Mouse (Mus musculus): ENCODE measurements around the gene Prune2. TPM values are rescaled to one million over a fixed set of nuclear protein-coding genes. Genes with fewer than 3 reads are reported as not detected.
A peak's percentile ranks its signal among the peaks of the same experiment; 100 is the strongest.

Prune2 gene
- total RNA-seq (2021) (10 to 100 TPM; 48.7 to 54.6 TPM), polyA plus RNA-seq (2012; rRNA removed) (16.3 and 32.5 TPM in 2 replicates)
- long read RNA-seq, partial matches to known transcripts: 0 of 3 reads
- long read RNA-seq, other reads (novel, unspliced or antisense): 3 of 3 reads

DNA sequence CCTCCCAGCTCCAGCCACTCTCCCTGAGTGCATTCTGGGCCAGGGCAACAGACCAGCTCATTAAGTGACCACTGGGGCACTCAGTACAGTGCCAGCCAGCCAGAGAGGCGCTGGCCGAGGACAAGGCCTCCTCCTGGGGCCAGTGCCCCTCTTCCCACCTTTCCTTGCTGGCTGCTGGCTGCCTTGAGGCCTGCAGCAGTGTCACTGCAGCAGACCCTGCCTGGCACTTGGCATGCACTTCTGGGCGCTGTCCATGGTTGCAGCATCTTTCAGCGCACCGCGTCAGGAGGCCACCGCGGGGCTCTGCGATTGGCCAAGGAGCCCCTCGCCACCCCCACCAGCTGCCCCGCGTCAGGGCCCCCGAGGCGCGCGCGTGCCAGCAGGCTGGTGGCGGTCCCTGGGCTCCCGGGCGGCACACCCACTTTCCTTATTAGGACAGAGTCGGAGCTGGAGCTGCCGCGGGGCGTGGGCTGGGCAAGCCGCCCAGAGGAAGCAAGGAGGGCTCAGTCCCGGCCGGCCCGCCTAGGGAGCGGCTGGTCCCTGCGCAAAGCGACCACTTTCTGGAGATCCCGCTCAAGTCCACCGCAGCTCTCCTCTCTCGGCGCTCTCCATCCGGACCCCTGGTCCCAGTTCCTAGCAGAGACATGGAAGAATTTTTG, at the start of gene Prune2:
TSS of gene Prune2 (plus strand) at position 506 of the 659 bp plus-strand sequence.
- whole genome bisulfite sequencing: under 1% methylated on average over 36 of the region's 36 CpGs
- H3K27ac ChIP-seq: peak within 1 kb of the TSS; percentile 66
- H3K9ac ChIP-seq (ENCODE audit: low read depth, low read length): peak within 1 kb of the TSS; percentile 53
- peak; percentile 73 to 80 for DNase-seq
- H3K36me3 ChIP-seq (ENCODE audit: control insufficient read depth, insufficient read depth, low read length): no peaks in the 10 kb centered on the region
- peak; percentile 18; the same call in 1 of the 2 replicates for TF ChIP-seq CTCF (IDR thresholded peaks at IDR 0.05)
- TF ChIP-seq EP300 (IDR thresholded peaks at IDR 0.05; ENCODE audit: insufficient read depth, low read depth, low read length): 0 out of 2 replicates have a peak, but pooled peaks have one; percentile 19
- peak; percentile 8; the same call in 1 of the 2 replicates for TF ChIP-seq POLR2A (IDR thresholded peaks at IDR 0.05; ENCODE audit: insufficient read depth, low read depth, low read length)
- H3K79me2 ChIP-seq (replicated peaks; ENCODE audit: control insufficient read depth, insufficient read depth, low read length): no peaks in the 10 kb centered on the region
- no peaks in the 10 kb centered on the region for H3K27me3 ChIP-seq (ENCODE audit: control insufficient read depth, insufficient read depth, low read length)
- H3K4me3 ChIP-seq: peak within 1 kb of the TSS; percentile 50
- H3K4me1 ChIP-seq (ENCODE audit: control insufficient read depth, insufficient read depth, low read length): peaks cover 2% of the 10 kb centered on the region
- intact Hi-C loops (cut with DNase I): loop anchor here (5.0 kb wide), 1 partner anchor 42 kb away; no protein-coding TSS in a partner anchor

DNA sequence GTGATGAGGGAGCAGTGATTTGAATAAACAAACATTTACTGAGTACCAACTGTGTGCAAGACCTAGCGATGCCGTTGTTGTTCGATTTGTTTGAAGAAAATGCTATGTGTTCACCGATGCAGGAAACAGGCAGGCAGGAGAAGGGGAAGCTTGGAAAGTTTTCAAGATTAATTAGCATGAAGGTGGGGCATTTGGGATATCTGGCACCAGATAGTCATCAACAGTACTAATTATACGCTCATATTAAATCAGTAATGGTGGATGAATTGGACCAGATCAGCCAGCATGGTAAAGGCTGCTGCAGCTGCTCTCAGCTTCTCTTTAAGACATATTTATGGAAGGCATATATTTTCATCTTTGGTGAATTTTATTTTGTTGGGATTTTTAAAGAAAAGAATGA, 44.4 kb upstream of the Prune2 start:
- DNase-seq: no peak
- Histone ChIP-seq H3K4me3 (no peak overlapping the region), H3K4me1 (ENCODE audit: control insufficient read depth, insufficient read depth, low read length) (no peaks in the 10 kb centered on the region), H3K9ac (ENCODE audit: low read depth, low read length) (no peak overlapping the region), H3K27me3 (ENCODE audit: control insufficient read depth, insufficient read depth, low read length) (no peaks in the 10 kb centered on the region; the same call in 1 of the 2 replicates), H3K36me3 (ENCODE audit: control insufficient read depth, insufficient read depth, low read length) (no peaks in the 10 kb centered on the region), H3K27ac (no peak overlapping the region), H3K79me2 (replicated peaks; ENCODE audit: control insufficient read depth, insufficient read depth, low read length) (no peaks in the 10 kb centered on the region)
- TF ChIP-seq POLR2A (IDR thresholded peaks at IDR 0.05; ENCODE audit: insufficient read depth, low read depth, low read length) (no peak), EP300 (IDR thresholded peaks at IDR 0.05; ENCODE audit: insufficient read depth, low read depth, low read length) (no peak), CTCF (IDR thresholded peaks at IDR 0.05) (no peak)
- intact Hi-C loops (cut with DNase I): no loop called here
- WGBS: 83% methylated on average over 5 of the region's 5 CpGs

DNA sequence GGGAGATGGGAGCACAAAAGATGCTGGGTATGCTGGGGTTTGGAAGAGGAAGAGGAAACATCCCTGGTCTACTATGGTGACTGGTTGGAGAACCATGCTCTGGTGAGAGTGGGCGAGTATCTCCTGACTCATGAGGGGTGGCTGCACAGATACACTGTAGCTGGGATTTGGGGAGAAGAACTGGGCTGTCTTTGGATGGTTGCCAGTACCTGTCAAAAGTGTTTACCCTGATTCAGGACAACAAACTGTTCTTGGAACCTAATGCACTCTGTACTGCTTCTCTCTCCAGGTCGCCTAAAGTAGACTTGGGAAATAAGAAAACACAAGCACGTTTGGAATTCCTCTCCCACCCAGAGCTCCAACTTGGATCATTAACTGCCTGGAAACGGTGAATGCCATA, 31.4 kb upstream of the Prune2 start:
- Histone ChIP-seq H3K9ac (ENCODE audit: low read depth, low read length) (no peak overlapping the region), H3K4me1 (ENCODE audit: control insufficient read depth, insufficient read depth, low read length) (no peaks in the 10 kb centered on the region), H3K79me2 (replicated peaks; ENCODE audit: control insufficient read depth, insufficient read depth, low read length) (no peaks in the 10 kb centered on the region), H3K27me3 (ENCODE audit: control insufficient read depth, insufficient read depth, low read length) (no peaks in the 10 kb centered on the region), H3K27ac (no peak overlapping the region), H3K4me3 (no peak overlapping the region), H3K36me3 (ENCODE audit: control insufficient read depth, insufficient read depth, low read length) (no peaks in the 10 kb centered on the region)
- WGBS: 80% methylated on average over 4 of the region's 4 CpGs
- intact Hi-C loops (cut with DNase I): no loop called here
- no peak for DNase-seq
- TF ChIP-seq EP300 (IDR thresholded peaks at IDR 0.05; ENCODE audit: insufficient read depth, low read depth, low read length): no peak
- no peak for TF ChIP-seq CTCF (IDR thresholded peaks at IDR 0.05)
- TF ChIP-seq POLR2A (IDR thresholded peaks at IDR 0.05; ENCODE audit: insufficient read depth, low read depth, low read length): no peak

DNA sequence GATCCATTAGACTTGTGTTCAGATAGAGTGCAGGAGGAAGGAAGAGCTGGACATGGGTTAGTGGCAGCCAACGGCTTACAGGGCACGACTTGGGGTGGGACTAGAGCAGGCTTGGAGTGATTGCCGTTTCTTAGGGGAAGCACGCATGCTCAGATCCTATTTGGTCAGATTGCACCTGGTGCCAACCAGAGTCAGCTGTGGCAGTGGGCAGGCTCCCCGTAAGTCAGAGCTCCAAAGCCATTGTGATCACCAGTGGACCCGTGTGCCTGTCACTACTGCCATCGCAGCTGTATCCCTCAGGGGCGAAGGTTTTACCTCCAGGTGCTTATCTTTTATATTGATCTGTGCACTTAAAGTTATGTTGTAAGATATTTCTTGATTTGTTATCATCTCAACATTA, 21.3 kb upstream of the Prune2 start:
- no peak overlapping the region for H3K27ac ChIP-seq

DNA sequence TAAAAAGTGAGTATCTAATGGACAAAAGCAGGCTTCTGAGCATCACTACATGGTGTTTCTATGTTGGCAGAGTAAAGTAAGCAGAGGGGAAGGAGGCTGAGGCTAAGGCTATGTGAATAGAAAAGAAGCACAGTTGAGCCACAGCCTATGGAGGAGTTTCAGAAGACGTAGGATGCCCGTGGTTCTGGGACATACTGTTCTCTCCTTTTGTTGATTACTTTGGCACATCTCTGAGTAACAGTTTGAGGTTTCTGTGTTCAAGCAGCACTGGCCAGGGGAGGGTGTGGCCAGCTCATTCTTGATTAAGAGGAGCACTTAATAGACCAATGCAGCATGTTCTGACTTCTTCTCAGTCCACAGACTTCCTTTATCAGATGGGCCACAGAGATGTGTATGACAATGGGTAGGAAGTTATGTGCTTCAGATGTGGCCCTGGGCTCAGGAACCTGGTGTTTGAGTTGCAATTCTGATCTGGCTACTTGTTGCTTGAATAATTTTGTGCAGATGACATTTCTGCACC, 7.1 kb upstream of the Prune2 start:
- Histone ChIP-seq H3K4me3 (no peak overlapping the region), H3K27ac (no peak overlapping the region), H3K36me3 (ENCODE audit: control insufficient read depth, insufficient read depth, low read length) (no peaks in the 10 kb centered on the region), H3K9ac (ENCODE audit: low read depth, low read length) (no peak overlapping the region), H3K4me1 (ENCODE audit: control insufficient read depth, insufficient read depth, low read length) (no peaks in the 10 kb centered on the region), H3K27me3 (ENCODE audit: control insufficient read depth, insufficient read depth, low read length) (no peaks in the 10 kb centered on the region), H3K79me2 (replicated peaks; ENCODE audit: control insufficient read depth, insufficient read depth, low read length) (no peaks in the 10 kb centered on the region)
- no peak for DNase-seq
- 77% methylated on average over 2 of the region's 2 CpGs for WGBS
- intact Hi-C loops (cut with DNase I): no loop called here
- no peak for TF ChIP-seq EP300 (IDR thresholded peaks at IDR 0.05; ENCODE audit: insufficient read depth, low read depth, low read length)
- TF ChIP-seq POLR2A (IDR thresholded peaks at IDR 0.05; ENCODE audit: insufficient read depth, low read depth, low read length): no peak
- no peak for TF ChIP-seq CTCF (IDR thresholded peaks at IDR 0.05)

More for the DNA sequence above, 21.3 kb upstream of the Prune2 start:
- H3K79me2 ChIP-seq (replicated peaks; ENCODE audit: control insufficient read depth, insufficient read depth, low read length): no peaks in the 10 kb centered on the region
- 67% methylated on average over 8 of the region's 8 CpGs for WGBS
- H3K9ac ChIP-seq (ENCODE audit: low read depth, low read length): no peak overlapping the region
- H3K36me3 ChIP-seq (ENCODE audit: control insufficient read depth, insufficient read depth, low read length): no peaks in the 10 kb centered on the region
- DNase-seq: no peak
- TF ChIP-seq CTCF (IDR thresholded peaks at IDR 0.05) (no peak), EP300 (IDR thresholded peaks at IDR 0.05; ENCODE audit: insufficient read depth, low read depth, low read length) (no peak), POLR2A (IDR thresholded peaks at IDR 0.05; ENCODE audit: insufficient read depth, low read depth, low read length) (no peak)
- H3K4me3 ChIP-seq: no peak overlapping the region
- intact Hi-C loops (cut with DNase I): no loop called here
- H3K27me3 ChIP-seq (ENCODE audit: control insufficient read depth, insufficient read depth, low read length): no peaks in the 10 kb centered on the region
- no peaks in the 10 kb centered on the region for H3K4me1 ChIP-seq (ENCODE audit: control insufficient read depth, insufficient read depth, low read length)

DNA sequence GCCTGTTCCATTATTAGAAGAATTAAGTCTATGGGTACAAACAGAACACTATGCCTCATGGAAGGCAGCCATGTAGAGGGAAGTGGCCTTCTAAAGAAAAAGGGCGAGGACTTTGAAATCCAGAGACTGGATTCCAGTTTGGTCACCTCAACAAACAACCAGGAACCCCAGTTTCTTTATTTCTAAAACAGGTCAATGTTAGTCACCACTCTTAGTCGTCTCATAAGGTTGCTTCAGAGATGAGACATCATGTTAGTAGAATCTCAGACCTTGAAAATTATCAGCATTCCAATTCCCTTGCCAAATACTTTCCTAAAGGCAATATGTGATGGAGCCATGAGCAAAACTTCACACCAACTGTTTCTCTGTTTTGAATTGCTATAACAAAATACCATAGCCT, 6.6 kb upstream of the Prune2 start:
- TF ChIP-seq CTCF (IDR thresholded peaks at IDR 0.05) (no peak), POLR2A (IDR thresholded peaks at IDR 0.05; ENCODE audit: insufficient read depth, low read depth, low read length) (no peak), EP300 (IDR thresholded peaks at IDR 0.05; ENCODE audit: insufficient read depth, low read depth, low read length) (no peak)
- Histone ChIP-seq H3K27me3 (ENCODE audit: control insufficient read depth, insufficient read depth, low read length) (no peaks in the 10 kb centered on the region), H3K27ac (no peak overlapping the region), H3K79me2 (replicated peaks; ENCODE audit: control insufficient read depth, insufficient read depth, low read length) (no peaks in the 10 kb centered on the region), H3K4me3 (no peak overlapping the region), H3K9ac (ENCODE audit: low read depth, low read length) (no peak overlapping the region), H3K4me1 (ENCODE audit: control insufficient read depth, insufficient read depth, low read length) (no peaks in the 10 kb centered on the region), H3K36me3 (ENCODE audit: control insufficient read depth, insufficient read depth, low read length) (no peaks in the 10 kb centered on the region)
- intact Hi-C loops (cut with DNase I): no loop called here
- WGBS: 85% methylated on average over 2 of the region's 2 CpGs
- DNase-seq: no peak
